Mouse (Mus musculus): ENCODE results near the gene Naa16.

DNA sequence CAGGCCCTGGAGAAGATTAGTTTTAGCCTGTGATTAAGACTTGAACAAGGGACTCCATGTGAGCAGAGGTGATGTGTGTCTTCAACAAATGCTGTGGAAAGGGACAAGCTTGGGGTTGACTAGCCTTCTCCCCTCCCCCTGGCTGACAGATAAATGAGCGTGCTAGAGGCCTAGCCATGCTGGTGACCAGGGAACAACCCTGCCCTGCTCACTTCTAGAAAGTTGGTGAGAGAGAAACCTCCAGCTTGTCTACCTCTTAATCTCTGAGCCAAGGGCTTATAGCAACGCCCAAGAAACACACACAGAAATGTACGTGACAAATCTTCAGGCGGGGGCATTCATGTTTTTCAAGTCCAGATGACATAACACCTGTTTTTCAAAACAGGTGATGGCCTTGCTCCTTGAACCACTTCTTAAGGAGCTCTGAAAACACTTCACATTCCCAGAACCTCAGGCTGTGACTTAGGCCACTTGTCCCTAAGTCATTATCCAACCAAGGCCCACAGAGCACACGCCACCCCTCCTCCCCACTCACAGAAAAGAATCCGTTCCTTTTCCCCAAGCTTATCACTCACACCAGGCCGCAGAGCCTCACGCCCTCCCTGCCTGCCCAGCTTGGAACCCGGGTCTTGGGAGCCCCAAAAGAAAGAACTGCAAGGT lies 108.6 kb downstream of the Naa16 start:
- no peak for TF ChIP-seq CTCF (IDR thresholded peaks at IDR 0.05; ENCODE audit: low read depth, low read length)
- no peak for TF ChIP-seq POLR2A (IDR thresholded peaks at IDR 0.05; ENCODE audit: borderline replicate concordance, low read depth, low read length)

All from bone marrow macrophage, adult 2 months (primary cell).